Mouse (Mus musculus): ENCODE results near the gene Ccz1. TPM values are rescaled to one million over a fixed set of nuclear protein-coding genes. Genes with fewer than 3 reads are reported as not detected.

Ccz1 gene
- total RNA-seq, 1 experiment from 2014 or later, result 105 TPM

DNA sequence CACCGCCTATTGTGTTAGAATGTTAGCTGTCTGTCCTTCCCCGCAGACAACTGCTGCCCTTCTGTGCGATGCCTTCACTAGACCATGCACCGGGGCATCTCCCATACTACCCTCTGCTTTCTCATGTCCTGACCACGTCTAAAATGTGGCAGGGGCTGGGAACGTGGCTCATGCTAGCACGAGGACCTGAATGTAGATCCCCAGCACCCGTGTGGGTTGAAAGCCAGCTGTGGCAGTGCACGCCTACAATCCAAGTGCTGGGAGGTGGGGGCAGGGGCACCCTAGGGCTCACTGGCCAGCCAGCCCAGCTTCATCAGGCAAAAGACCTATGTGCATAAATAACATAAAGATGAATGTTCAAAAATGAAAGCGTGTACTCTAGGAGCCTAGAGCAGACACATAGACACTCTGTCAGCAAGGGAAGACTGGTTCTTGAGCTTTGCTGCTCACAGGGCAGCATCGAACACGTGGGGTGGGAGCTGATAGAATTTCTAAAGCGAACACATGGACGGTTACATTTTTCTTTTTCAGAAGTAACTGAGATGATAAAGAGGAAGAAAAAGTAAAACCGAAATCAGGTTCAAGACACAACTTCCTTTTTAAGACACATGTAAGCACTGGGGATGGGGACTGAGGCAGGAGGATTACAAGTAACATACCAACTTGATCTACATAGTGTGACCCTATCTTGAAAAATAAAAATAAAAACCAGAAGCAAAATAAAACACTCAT, 12.1 kb downstream of the Ccz1 start:
- peak in 1 of 2 experiments; percentile 32; a peak in 3 of 4 replicates for ATAC-seq (replicated peaks in 1 of 2; ENCODE audit: insufficient read depth in 1 of 2, low FRiP score in 2 of 2, low TSS enrichment in 1 of 2, low read depth in 1 of 2, poor library complexity in 2 of 2, severe bottlenecking in 2 of 2)

DNA sequence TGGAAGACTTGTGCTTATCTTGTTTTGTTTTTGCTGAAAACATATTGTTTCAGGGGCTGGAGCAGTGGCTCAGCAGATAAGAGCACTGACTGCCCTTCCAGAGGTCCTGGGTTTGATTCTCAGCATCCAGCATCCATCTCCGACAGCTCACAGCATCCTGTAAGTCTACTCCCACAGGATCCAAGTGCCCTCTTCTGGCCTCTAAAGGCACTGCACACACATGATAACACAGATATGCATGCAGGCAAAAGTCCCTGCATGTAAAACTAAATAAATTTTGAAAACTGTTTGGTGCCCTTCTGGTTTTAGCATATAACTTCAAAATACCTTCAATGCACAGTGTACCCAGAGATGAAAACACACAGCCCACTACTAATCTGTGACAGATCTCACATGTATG, 15.3 kb downstream of the Ccz1 start:
- no peak; a peak in 1 of 4 replicates for ATAC-seq (replicated peaks in 1 of 2; ENCODE audit: insufficient read depth in 1 of 2, low FRiP score in 2 of 2, low TSS enrichment in 1 of 2, low read depth in 1 of 2, poor library complexity in 2 of 2, severe bottlenecking in 2 of 2)

DNA sequence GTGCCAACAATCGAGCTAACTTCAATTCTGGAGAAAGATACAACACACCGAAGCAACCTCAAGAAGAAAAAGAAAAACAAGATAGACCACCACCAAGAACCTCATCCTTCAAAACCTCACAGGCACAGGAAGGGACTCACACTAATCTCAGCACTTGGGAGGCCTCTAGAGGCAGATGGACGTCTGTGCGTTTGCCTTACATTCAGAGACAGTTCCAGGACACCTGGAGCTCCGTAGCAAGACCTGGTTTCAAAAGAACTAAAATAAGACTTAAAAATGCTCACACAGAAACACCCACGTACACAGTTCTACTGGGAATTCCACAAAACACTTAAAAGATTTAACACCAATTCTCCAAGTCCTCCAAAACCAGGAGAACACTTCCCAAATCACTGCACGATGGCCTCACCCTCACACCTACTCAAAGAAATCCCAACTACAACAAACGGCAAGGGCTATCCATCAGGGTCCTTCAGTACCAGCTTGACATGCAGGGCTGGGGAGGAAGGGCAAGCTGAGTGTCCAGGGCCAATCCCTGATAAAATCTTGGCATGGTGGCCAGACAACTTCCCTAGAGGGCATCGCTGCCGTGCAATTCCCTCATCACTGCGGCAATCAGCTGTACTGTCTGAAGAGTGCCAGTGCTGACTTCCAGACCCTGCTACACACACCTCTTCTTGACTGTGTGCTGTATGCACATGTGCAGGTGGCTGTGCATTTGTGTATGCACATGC, 19.9 kb downstream of the Ccz1 start:
- ATAC-seq (replicated peaks in 1 of 2; ENCODE audit: insufficient read depth in 1 of 2, low FRiP score in 2 of 2, low TSS enrichment in 1 of 2, low read depth in 1 of 2, poor library complexity in 2 of 2, severe bottlenecking in 2 of 2), result no peak

DNA sequence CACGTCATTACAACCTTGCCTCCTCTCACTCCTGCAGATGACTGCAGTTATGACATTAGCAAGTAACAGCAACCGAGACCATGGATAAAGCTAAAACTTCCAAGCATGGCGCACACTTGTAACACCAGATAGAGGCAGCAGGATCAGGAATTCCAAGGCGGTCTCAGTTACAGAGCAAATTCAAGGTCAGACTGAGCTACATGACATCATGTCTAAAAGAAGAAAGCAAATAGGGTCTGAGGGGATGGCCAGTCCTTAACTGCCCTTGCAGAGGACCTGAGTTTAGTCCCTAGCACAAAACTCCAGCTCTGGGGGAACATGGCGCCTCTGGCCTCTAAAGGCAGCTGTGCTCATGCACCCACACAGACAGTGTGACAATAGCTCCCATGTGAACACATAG, 20.8 kb downstream of the Ccz1 start:
- ATAC-seq (replicated peaks in 1 of 2; ENCODE audit: insufficient read depth in 1 of 2, low FRiP score in 2 of 2, low TSS enrichment in 1 of 2, low read depth in 1 of 2, poor library complexity in 2 of 2, severe bottlenecking in 2 of 2), result no peak

DNA sequence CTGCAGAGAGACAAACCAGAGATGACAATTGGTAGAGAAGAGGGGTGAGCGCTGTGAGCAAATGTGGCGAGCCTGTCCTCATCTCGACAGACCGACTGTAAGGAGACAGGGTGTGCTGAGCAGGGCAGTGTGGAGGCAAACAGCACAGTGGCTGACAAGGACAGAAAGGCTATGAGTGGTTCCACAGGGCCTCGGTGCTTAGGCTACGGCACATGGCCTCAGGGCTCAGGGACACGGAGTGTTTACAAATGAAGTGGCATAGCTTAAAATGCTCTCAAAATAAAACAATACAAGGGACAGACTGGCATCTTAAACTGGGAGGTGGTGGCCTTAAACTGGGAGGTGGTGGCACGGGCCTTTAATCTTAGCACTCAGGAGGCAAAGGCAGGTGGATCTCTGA, 21.4 kb downstream of the Ccz1 start:
- no peak for ATAC-seq (replicated peaks in 1 of 2; ENCODE audit: insufficient read depth in 1 of 2, low FRiP score in 2 of 2, low TSS enrichment in 1 of 2, low read depth in 1 of 2, poor library complexity in 2 of 2, severe bottlenecking in 2 of 2)

DNA sequence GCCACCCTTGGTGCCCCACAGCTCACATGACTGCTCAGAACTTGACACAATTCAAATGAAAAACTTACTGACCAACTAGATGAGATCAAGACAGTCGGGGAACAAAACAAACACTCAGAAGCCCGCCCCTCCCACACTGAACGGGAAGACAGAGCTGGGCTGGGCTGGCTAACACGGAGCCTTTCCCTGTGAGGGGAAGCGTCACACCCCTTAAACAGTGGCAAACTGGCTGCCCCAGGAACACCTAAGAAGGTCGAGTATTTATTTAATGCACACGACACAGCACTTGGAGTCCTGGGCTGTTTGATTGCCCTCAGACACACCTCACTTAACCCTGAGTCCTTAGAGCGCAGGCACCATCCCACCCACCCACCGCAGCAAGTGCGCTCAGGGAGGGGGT, 22.0 kb downstream of the Ccz1 start:
- ATAC-seq (replicated peaks in 1 of 2; ENCODE audit: insufficient read depth in 1 of 2, low FRiP score in 2 of 2, low TSS enrichment in 1 of 2, low read depth in 1 of 2, poor library complexity in 2 of 2, severe bottlenecking in 2 of 2), result no peak

DNA sequence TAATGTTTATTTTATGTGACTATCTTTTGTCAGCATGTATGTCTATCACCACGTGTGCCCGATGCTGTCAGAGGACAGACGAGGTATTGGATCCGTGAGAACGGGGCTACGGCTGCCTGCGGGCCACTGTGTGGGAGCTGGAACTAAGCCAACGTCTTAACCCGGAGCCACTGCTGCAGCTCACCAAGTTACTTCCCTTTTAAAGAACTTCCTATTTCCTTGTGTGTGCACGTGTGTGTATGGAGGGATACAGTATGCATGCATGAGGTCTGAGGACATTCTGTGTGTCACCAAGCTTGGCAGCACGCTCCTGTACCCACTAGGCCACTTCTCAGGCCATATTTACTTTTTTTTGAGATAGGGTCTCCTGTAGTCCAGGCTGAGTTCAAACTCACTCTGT, 24.6 kb downstream of the Ccz1 start:
- peak; percentile 93 to 94 for ATAC-seq (replicated peaks in 1 of 2; ENCODE audit: insufficient read depth in 1 of 2, low FRiP score in 2 of 2, low TSS enrichment in 1 of 2, low read depth in 1 of 2, poor library complexity in 2 of 2, severe bottlenecking in 2 of 2)

DNA sequence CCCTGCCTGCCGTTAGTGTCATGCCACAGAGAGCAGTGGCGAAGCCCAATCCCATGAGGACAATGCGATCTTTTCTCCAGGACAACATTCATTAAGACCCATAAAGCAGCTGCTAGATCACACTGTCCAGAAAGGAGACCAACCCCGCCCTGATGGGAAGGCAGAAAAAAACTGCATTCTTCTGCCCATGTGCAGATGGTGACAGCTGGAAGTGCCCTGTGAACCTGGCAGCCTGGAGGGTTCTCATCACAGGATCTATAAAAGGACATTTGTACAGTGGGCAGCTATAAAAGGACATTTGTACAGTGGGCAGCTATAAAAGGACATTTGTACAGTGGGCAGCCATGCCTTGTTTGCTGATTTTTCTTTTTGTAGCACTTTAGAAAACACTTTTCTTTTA, 25.6 kb downstream of the Ccz1 start:
- ATAC-seq (replicated peaks in 1 of 2; ENCODE audit: insufficient read depth in 1 of 2, low FRiP score in 2 of 2, low TSS enrichment in 1 of 2, low read depth in 1 of 2, poor library complexity in 2 of 2, severe bottlenecking in 2 of 2), result no peak

DNA sequence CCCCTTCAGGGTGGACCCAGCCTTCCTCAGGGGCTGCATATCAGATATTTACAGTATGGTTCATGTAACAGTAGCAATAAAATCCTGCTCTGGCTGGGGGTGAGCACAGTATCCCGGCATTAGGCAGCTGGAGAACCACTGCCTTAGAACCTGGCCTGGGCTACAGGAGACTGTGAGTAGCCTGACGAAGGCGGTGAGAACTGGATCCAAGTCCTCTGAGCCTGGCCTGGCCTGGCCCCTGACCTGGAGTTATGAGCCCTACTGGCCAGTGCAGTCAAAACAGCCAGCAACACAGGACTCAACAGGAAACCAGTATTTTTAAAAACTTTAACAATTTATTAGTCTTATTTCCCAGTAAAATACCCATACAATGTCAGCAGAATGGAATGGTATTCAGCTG, 27.1 kb downstream of the Ccz1 start:
- no peak for ATAC-seq (replicated peaks in 1 of 2; ENCODE audit: insufficient read depth in 1 of 2, low FRiP score in 2 of 2, low TSS enrichment in 1 of 2, low read depth in 1 of 2, poor library complexity in 2 of 2, severe bottlenecking in 2 of 2)

DNA sequence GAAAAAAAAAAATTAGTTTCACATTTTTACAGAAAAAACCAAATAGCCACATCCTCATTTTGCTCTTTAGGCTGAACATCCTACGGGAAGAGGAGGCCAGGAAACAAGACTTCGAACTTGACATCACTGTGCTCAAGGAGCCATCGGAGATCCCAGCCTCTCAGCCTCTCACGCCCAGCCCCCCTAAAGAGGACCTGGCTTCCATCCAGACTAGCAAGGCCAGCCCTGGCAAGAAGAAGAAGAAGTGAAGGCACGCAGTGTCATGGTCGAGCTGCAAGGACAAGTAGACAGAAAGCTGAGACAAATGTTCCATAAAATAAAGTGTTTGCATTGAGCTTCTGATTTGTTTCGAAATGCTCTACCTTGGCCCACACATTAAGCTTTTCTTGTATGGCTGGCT, 29.3 kb downstream of the Ccz1 start:
- ATAC-seq (replicated peaks in 1 of 2; ENCODE audit: insufficient read depth in 1 of 2, low FRiP score in 2 of 2, low TSS enrichment in 1 of 2, low read depth in 1 of 2, poor library complexity in 2 of 2, severe bottlenecking in 2 of 2), result no peak

DNA sequence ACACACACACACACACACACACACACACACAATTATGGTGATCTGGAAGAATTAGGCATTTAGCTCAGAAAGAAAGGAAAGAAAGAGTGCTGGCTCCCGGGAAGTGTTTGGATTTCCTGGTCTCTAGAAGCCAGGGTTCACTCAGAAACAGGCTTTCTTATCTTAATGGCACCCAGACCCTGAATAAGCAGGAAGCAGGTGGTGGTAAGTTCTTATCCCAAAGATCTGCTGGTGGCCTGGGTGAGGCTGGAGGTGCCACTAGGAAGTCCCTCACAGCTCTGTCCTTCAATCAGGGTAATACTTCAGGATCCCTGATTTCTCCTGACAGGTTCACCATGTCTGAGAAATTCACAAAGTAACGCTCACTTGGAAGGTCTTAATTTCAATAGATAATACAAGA, 32.3 kb downstream of the Ccz1 start:
- no peak for ATAC-seq (replicated peaks in 1 of 2; ENCODE audit: insufficient read depth in 1 of 2, low FRiP score in 2 of 2, low TSS enrichment in 1 of 2, low read depth in 1 of 2, poor library complexity in 2 of 2, severe bottlenecking in 2 of 2)

DNA sequence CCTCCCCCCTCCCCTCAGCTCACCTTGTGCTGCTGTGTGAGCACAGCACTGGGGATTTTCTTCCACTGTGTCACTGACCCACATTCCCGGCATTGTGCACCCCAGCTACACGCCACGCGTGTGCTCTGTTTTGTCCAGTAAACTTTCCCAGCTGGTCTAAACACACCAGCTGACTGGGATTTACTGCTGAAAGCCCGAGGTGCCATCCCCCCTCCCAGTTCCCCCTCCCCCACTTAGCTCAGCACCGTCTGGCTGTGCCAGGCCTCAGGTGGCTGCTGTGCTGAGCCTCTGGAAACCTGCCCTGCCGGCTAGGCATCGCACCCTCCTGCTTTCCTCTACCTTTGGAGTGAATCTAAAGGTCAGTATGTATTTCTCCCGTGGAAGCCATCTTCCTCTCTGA, 33.8 kb downstream of the Ccz1 start:
- no peak for ATAC-seq (replicated peaks in 1 of 2; ENCODE audit: insufficient read depth in 1 of 2, low FRiP score in 2 of 2, low TSS enrichment in 1 of 2, low read depth in 1 of 2, poor library complexity in 2 of 2, severe bottlenecking in 2 of 2)

DNA sequence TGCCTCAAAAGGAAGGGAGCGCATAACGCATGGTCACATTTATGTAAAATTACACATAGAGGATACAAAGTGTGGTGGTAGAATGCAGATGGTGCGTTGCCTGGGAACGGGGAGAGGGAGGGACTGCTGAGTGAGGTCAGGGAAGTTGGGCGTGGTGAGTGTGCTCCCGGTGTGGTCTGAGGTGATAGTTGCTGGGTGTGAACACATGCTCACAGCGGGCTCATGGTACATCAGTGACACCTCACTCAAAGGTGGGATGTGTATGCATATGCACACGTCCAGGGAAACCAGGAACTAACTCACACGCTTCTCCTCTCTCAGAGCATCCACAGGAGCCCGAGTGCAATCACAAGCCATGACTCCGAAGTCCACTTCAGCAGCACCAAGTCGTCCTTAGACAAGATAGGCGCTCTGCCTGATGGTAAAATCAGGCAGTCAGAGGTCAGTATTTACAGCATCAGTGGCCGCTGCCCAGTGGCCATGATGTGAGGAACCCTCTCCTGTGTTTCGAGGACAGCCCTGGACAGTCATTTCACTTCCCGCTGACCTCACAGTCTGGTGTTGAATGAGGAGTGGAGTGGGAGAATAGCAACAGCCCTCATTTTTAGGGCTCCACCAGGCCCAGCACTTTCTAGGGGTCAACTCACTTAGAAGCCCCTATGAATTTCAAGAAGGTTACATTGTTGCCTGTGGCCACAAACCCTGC, 37.8 kb downstream of the Ccz1 start:
- ATAC-seq (replicated peaks in 1 of 2; ENCODE audit: insufficient read depth in 1 of 2, low FRiP score in 2 of 2, low TSS enrichment in 1 of 2, low read depth in 1 of 2, poor library complexity in 2 of 2, severe bottlenecking in 2 of 2), result no peak

DNA sequence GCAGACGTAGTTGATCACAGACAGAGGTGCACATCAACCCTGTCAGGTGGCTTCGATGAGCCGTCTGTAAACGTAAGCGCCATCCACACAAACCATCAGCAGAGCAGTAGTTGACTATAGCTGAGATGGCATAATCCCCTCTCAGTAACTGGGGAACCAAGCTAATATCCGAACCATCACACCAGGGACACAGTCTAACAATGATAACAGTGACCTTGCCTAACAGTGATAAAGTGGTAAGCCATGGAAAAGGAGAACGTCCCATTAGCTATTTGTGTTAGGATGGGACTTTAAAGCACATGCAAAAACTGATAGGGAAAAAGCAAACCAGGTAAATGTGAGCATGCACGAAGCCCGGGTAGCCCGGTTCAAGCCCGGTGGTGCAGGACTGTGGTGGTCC, 38.4 kb downstream of the Ccz1 start:
- no peak for ATAC-seq (replicated peaks in 1 of 2; ENCODE audit: insufficient read depth in 1 of 2, low FRiP score in 2 of 2, low TSS enrichment in 1 of 2, low read depth in 1 of 2, poor library complexity in 2 of 2, severe bottlenecking in 2 of 2)

DNA sequence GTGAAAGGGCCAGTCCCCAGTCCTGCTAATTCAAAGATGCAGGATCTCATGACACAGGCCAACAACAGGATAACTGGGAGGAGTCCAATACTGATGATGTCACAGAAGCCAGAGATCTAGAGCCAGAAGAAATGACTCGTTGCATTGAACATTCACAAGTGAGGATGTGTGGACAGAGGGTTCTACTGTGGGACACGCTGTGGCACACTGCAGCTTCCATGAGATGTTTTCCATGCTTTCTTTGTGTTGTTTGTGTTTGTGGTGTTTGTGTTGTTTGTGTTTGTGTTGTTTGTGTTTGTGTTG, 39.1 kb downstream of the Ccz1 start:
- no peak for ATAC-seq (replicated peaks in 1 of 2; ENCODE audit: insufficient read depth in 1 of 2, low FRiP score in 2 of 2, low TSS enrichment in 1 of 2, low read depth in 1 of 2, poor library complexity in 2 of 2, severe bottlenecking in 2 of 2)

DNA sequence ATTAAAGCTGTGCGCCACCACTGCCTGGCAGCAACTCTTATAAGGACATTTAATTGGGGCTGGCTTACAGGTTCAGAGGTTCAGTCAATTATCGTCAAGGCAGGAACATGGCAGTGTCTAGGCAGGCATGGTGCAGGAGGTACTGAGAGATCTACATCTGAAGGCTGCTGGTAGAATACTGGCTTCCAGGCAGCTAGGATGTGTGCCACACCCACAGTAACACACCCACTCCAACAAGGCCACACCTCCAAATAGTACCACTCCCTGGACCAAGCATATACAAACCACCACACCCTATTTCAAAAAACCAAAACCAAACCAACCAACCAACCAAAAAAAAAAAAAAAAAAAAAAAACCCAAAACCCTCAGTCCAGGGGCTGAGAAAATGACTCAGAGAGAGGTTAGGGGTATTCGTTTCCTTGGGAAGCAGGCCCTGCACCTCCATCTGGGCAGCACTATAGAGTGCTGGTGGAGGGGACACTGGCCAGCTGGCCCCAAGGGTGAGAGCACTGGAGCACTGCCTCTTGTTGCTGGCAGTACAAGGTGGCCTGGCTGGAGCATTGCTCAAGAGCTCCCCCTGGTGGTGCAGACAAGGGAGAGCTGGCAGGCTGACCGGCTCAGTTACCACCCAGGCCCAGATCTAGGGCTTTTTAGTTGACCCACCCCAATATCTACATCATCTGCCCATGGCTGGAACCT, 39.6 kb downstream of the Ccz1 start:
- ATAC-seq (replicated peaks in 1 of 2; ENCODE audit: insufficient read depth in 1 of 2, low FRiP score in 2 of 2, low TSS enrichment in 1 of 2, low read depth in 1 of 2, poor library complexity in 2 of 2, severe bottlenecking in 2 of 2), result peak; percentile 89 to 94

DNA sequence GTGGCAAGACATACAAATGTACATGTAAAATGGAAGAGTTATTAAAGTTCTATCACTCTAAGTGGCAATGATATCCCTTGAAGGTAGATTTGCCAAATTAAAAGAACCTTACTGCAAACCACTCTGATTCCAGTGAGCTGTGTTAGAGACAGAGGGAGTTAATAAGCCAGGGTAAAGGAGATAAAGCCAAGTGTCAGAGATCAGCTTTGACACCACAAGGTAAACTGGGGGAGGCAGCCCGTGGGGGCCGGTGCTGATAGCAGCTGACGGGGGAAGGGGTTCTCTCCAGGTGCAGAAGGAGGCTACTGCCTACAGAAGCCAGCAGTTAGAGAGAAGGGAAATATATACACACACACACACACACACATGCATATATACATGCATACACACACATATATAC, 42.0 kb downstream of the Ccz1 start:
- ATAC-seq (replicated peaks in 1 of 2; ENCODE audit: insufficient read depth in 1 of 2, low FRiP score in 2 of 2, low TSS enrichment in 1 of 2, low read depth in 1 of 2, poor library complexity in 2 of 2, severe bottlenecking in 2 of 2), result no peak

DNA sequence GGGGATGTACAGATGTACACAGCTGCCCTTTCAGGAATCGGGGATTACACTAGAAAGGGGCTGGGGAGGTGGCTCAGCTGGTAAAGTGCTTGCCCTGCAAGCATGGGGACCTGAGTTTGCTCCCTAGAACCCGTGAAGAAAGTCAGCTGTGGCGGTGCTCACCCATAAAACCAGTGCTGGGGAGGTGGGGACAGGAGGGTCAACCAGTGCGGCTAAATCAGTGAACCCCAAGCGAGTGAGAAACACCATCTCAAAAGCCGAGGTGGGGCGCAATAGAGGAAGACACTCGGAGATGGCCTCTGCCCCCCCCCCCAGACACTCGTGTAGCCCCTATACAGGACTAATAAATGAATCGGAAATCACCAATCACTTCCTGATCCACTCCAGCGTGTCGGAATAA, 48.0 kb downstream of the Ccz1 start:
- no peak for ATAC-seq (replicated peaks in 1 of 2; ENCODE audit: insufficient read depth in 1 of 2, low FRiP score in 2 of 2, low TSS enrichment in 1 of 2, low read depth in 1 of 2, poor library complexity in 2 of 2, severe bottlenecking in 2 of 2)
